In genomic region chr11:35941064-35941463, GRCm38 (mm10) we compare ENCODE assay signal across 10 mouse cellular contexts. TPM values are rescaled to one million over a fixed set of nuclear protein-coding genes. Genes with fewer than 3 reads are reported as not detected.
DNase-seq lines count a peak whose midpoint lies in the region; ATAC-seq lines count a peak whose summit lies in the region.
"Had no signal": no experiment of that assay in that cellular context is flagged by ENCODE, and none has a peak within 500 bp of the region (broad histone marks: within the 10 kb centered on the region; RNA-seq: fewer than 3 reads in every experiment).

No protein-coding gene starts in this region.

- no peak for ATAC-seq in forebrain, embryonic 11.5 days (replicated peaks; ENCODE audit: low FRiP score)
- peak; percentile 54; the same call in 1 of the 2 replicates for ATAC-seq in hindbrain, embryonic 13.5 days (ENCODE audit: low FRiP score)
- ATAC-seq: inflammation-experienced regulatory T-cells, adult 6 months had no signal

- DNase-seq in forebrain, embryonic 10.5 days (ENCODE audit: extremely low spot score, low spot score), result no peak
- DNase-seq in forebrain, embryonic 11.5 days (ENCODE audit: low spot score), result no peak
- DNase-seq in thymus, postnatal 0 days (ENCODE audit: low spot score), result peak; percentile 16
- DNase-seq in thymus, postnatal 14 days, result no peak
- DNase-seq in right cerebral cortex, postnatal 4 days, result no peak
- DNase-seq in lung, postnatal 14 days, result no peak
- DNase-seq: cerebellum, adult 9-10 months; kidney, postnatal 14 days had no signal

- peaks cover 46% of the 10 kb centered on the region for H3K4me1 ChIP-seq in forebrain, embryonic 10.5 days
- peaks cover 6% of the 10 kb centered on the region; the same call in 1 of the 2 replicates for H3K4me1 ChIP-seq in forebrain, embryonic 11.5 days (replicated peaks; ENCODE audit: control insufficient read depth, insufficient read depth, low read length)
- H3K4me1 ChIP-seq in hindbrain, embryonic 13.5 days (replicated peaks), result peaks cover 25% of the 10 kb centered on the region

- H3K9ac ChIP-seq in forebrain, embryonic 11.5 days (ENCODE audit: low read length), result no peak overlapping the region
- H3K9ac ChIP-seq in hindbrain, embryonic 13.5 days, result no peak overlapping the region

- no peak overlapping the region for H3K4me3 ChIP-seq in forebrain, embryonic 10.5 days
- no peak overlapping the region for H3K4me3 ChIP-seq in forebrain, embryonic 11.5 days (ENCODE audit: low read depth, low read length)
- no peak overlapping the region for H3K4me3 ChIP-seq in hindbrain, embryonic 13.5 days

- no peaks in the 10 kb centered on the region for H3K27me3 ChIP-seq in forebrain, embryonic 10.5 days (ENCODE audit: poor library complexity, severe bottlenecking)
- H3K27me3 ChIP-seq in forebrain, embryonic 11.5 days (ENCODE audit: control insufficient read depth, insufficient read depth, low read length), result no peaks in the 10 kb centered on the region
- no peaks in the 10 kb centered on the region for H3K27me3 ChIP-seq in hindbrain, embryonic 13.5 days

- WGBS in forebrain, embryonic 10.5 days, result 62% methylated on average over 5 of the region's 5 CpGs
- WGBS in forebrain, embryonic 11.5 days, result 47% methylated on average over 5 of the region's 5 CpGs
- WGBS in hindbrain, embryonic 13.5 days, result 54% methylated on average over 5 of the region's 5 CpGs

- no peak overlapping the region for H3K4me2 ChIP-seq in forebrain, embryonic 11.5 days (ENCODE audit: low read depth, low read length, severe bottlenecking)
- no peak overlapping the region for H3K4me2 ChIP-seq in hindbrain, embryonic 13.5 days

- H3K9me3 ChIP-seq in forebrain, embryonic 10.5 days, result no peaks in the 10 kb centered on the region
- no peaks in the 10 kb centered on the region for H3K9me3 ChIP-seq in forebrain, embryonic 11.5 days (ENCODE audit: control insufficient read depth, low read length)
- H3K9me3 ChIP-seq in hindbrain, embryonic 13.5 days, result no peaks in the 10 kb centered on the region

- H3K36me3 ChIP-seq in forebrain, embryonic 10.5 days (replicated peaks), result no peaks in the 10 kb centered on the region
- H3K36me3 ChIP-seq in forebrain, embryonic 11.5 days (ENCODE audit: control insufficient read depth, insufficient read depth, low read length), result no peaks in the 10 kb centered on the region
- no peaks in the 10 kb centered on the region for H3K36me3 ChIP-seq in hindbrain, embryonic 13.5 days

- peak overlapping the region; percentile 61 for H3K27ac ChIP-seq in forebrain, embryonic 10.5 days
- no peak overlapping the region for H3K27ac ChIP-seq in forebrain, embryonic 11.5 days (ENCODE audit: low read depth, low read length)
- no peak overlapping the region for H3K27ac ChIP-seq in hindbrain, embryonic 13.5 days

RNA-seq across cellular contexts. Expression of gene Wwc1, which starts 39.3 kb away (rescaled TPM):
- polyA plus RNA-seq in forebrain, embryonic 10.5 days (2016; fragmentation: Nextera tagmentation; extraction: Ambion mirVana), result 4.2 and 4.9 TPM in 2 replicates
- 10.6 and 15.9 TPM in 2 replicates for polyA plus RNA-seq in forebrain, embryonic 11.5 days (2014; fragmentation: Nextera tagmentation; extraction: Ambion mirVana)
- 1.2 and 1.5 TPM in 2 replicates for polyA plus RNA-seq in thymus, postnatal 0 days (2015; fragmentation: Nextera tagmentation; extraction: Ambion mirVana)
- polyA plus RNA-seq in hindbrain, embryonic 13.5 days (2015; fragmentation: Nextera tagmentation; extraction: Ambion mirVana), result 6.7 and 7.1 TPM in 2 replicates
